8 mouse cellular contexts compared by ENCODE assay signal in the genomic region with DNA sequence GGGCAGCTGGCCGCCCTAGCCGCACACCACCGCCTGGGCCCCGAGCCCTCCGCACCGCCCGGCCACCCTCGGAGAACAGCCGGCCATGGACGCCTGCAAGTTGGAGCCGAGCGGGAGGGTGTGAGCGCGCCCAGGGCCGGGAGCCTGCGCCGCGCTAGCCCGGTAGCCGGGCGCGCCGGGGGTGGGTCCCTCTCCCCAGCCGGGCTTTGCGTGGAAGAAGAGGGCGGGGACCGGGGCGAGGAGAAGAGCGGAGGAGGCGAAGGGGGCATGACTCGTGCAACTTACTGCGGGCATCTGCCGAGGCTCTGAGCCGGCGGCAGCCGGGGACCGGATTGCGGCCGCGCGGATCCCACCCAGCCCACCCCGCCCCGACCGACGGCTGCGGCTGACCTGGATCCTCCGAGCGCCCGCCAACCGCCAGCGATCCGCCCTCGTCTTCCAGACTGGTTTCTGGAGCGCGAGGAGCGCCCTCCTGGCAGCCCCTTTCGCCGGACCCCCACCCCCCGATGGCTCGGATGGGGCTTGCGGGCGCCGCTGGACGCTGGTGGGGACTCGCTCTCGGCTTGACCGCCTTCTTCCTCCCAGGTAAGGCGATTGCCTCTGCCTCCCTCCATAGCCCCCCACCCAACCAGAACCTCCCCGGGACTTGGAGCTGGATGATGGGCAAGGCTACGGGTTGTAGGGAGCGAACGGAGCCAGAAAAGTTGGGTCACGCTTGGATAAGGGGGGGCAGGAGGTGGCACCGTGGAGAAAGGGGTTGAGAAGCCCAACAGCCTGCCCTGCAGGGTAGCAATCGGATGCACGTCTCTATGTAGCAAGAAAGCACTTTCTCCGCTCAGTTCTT. TPM values are rescaled to one million over a fixed set of nuclear protein-coding genes. Genes with fewer than 3 reads are reported as not detected.
DNase-seq lines count a peak whose midpoint lies in the region; ATAC-seq lines count a peak whose summit lies in the region.

No protein-coding gene starts in this region.

- peaks cover 49% of the 10 kb centered on the region for H3K4me1 ChIP-seq in forebrain, embryonic 16.5 days (replicated peaks; ENCODE audit: control insufficient read depth, insufficient read depth, low read length)
- H3K4me1 ChIP-seq in midbrain, embryonic 11.5 days (ENCODE audit: control insufficient read depth, insufficient read depth, low read length) = peaks cover 41% of the 10 kb centered on the region

- H3K4me2 ChIP-seq in forebrain, embryonic 16.5 days (ENCODE audit: low read length) = peak overlapping the region; percentile 85
- peak overlapping the region; percentile 83 for H3K4me2 ChIP-seq in midbrain, embryonic 11.5 days

- under 1% methylated on average over 71 of the region's 77 CpGs for WGBS in forebrain, embryonic 16.5 days
- 0% methylated on average over 55 of the region's 77 CpGs for WGBS in midbrain, embryonic 11.5 days

- H3K9ac ChIP-seq in forebrain, embryonic 16.5 days (replicated peaks; ENCODE audit: low read depth, low read length) = peak overlapping the region; percentile 95
- H3K9ac ChIP-seq in midbrain, embryonic 11.5 days (ENCODE audit: low read length) = peak overlapping the region; percentile 98

- ATAC-seq in forebrain, embryonic 16.5 days = peak; percentile 59
- peak; percentile 0 for ATAC-seq in midbrain, embryonic 11.5 days (ENCODE audit: low FRiP score)

- H3K4me3 ChIP-seq in forebrain, embryonic 16.5 days (replicated peaks; ENCODE audit: low read length) = peak overlapping the region; percentile 52
- H3K4me3 ChIP-seq in midbrain, embryonic 11.5 days (ENCODE audit: low read depth, low read length) = peak overlapping the region; percentile 98

- H3K27ac ChIP-seq in forebrain, embryonic 16.5 days (ENCODE audit: low read length) = peak overlapping the region; percentile 97
- H3K27ac ChIP-seq in midbrain, embryonic 11.5 days (ENCODE audit: low read depth, low read length) = peak overlapping the region; percentile 94

- H3K9me3 ChIP-seq in forebrain, embryonic 16.5 days (ENCODE audit: control insufficient read depth, low read length) = no peaks in the 10 kb centered on the region
- H3K9me3 ChIP-seq in midbrain, embryonic 11.5 days (ENCODE audit: control insufficient read depth, low read length) = no peaks in the 10 kb centered on the region

- no peaks in the 10 kb centered on the region for H3K27me3 ChIP-seq in forebrain, embryonic 16.5 days (replicated peaks; ENCODE audit: control insufficient read depth, insufficient read depth, low read length)
- no peaks in the 10 kb centered on the region for H3K27me3 ChIP-seq in midbrain, embryonic 11.5 days (ENCODE audit: control insufficient read depth, insufficient read depth, low read length)

- DNase-seq in embryo, embryonic 10 days (ENCODE audit: low spot score) = peak; percentile 34
- DNase-seq in embryo, embryonic 10.5 days (ENCODE audit: low spot score) = no peak
- DNase-seq in 3T3-L1 (ENCODE audit: low read depth, low spot score) = peak; percentile 35
- peak; percentile 59 for DNase-seq in brain, adult 2 months (ENCODE audit: low read depth, low spot score)
- peak; percentile 69 for DNase-seq in kidney, postnatal 10 days
- peak; percentile 95 for DNase-seq in midbrain, embryonic 11.5 days (ENCODE audit: low spot score, missing footprints)
- DNase-seq in yolk sac, embryonic 10.5 days (ENCODE audit: low spot score) = peak; percentile 72

- H3K36me3 ChIP-seq in forebrain, embryonic 16.5 days (ENCODE audit: control insufficient read depth, insufficient read depth) = no peaks in the 10 kb centered on the region
- no peaks in the 10 kb centered on the region for H3K36me3 ChIP-seq in midbrain, embryonic 11.5 days (ENCODE audit: control insufficient read depth, insufficient read depth, low read length)

RNA-seq across cellular contexts. Expression of gene Nectin1, which starts 0.6 kb away (rescaled TPM):
- polyA plus RNA-seq in forebrain, embryonic 16.5 days (2015; fragmentation: Nextera tagmentation; extraction: Ambion mirVana) = 8.6 and 10.1 TPM in 2 replicates
- polyA plus RNA-seq in midbrain, embryonic 11.5 days (2014; fragmentation: Nextera tagmentation; extraction: Ambion mirVana) = 6.9 and 8.3 TPM in 2 replicates
